Mouse (Mus musculus) heart, embryonic 16.5 days (tissue): ENCODE measurements around the gene Llph. TPM values are rescaled to one million over a fixed set of nuclear protein-coding genes. Genes with fewer than 3 reads are reported as not detected.

Source experiments
- ATAC-seq: fragments of 200-750 bp; cut with Nextera tagmentation; replicated peaks from 2 replicates; pipeline ENCODE4 v1.8.0; 2017; ENCODE audit warnings: moderate number of reproducible peaks; ENCODE audit not compliant: insufficient read depth, low FRiP score; ENCODE audit errors: extremely low read depth
- H3K27ac ChIP-seq: fragments of 300-500 bp; sonication (generic); 2 replicates; pipeline ENCODE4 v1.5.1; 2014; ENCODE audit warnings: mild to moderate bottlenecking, low read length, control low read depth, moderate library complexity
- H3K27me3 ChIP-seq: fragments of 300-500 bp; sonication (generic); 2 replicates; pipeline ENCODE4 v1.6.1; 2014; ENCODE audit warnings: low read length, mixed read lengths; ENCODE audit not compliant: control insufficient read depth, insufficient read depth
- H3K36me3 ChIP-seq: fragments of 300-500 bp; sonication (generic); 2 replicates; pipeline ENCODE4 v1.6.1; 2014; ENCODE audit not compliant: control insufficient read depth, insufficient read depth
- H3K4me1 ChIP-seq: fragments of 300-500 bp; sonication (generic); 2 replicates; pipeline ENCODE4 v1.6.1; 2014; ENCODE audit warnings: low read length, mixed read lengths; ENCODE audit not compliant: control insufficient read depth, insufficient read depth
- H3K4me2 ChIP-seq: fragments of 300-500 bp; sonication (generic); 2 replicates; pipeline ENCODE4 v1.6.1; 2014; ENCODE audit warnings: low read depth, mild to moderate bottlenecking, control low read depth, low read length
- H3K4me3 ChIP-seq: fragments of 300-500 bp; sonication (generic); 2 replicates; pipeline ENCODE4 v1.5.1; 2014; ENCODE audit warnings: mild to moderate bottlenecking, control low read depth, low read length
- H3K9ac ChIP-seq: fragments of 300-500 bp; sonication (generic); 2 replicates; pipeline ENCODE4 v1.6.1; 2014; ENCODE audit warnings: low read length, control low read depth
- H3K9me3 ChIP-seq: fragments of 300-500 bp; sonication (generic); replicated peaks from 2 replicates; pipeline ENCODE4 v1.6.1; 2016; ENCODE audit warnings: low read length; ENCODE audit not compliant: control insufficient read depth
- WGBS: fragments of 180-500 bp; shearing (Covaris S2); extraction: QIAGEN DNeasy Blood & Tissue Kit; methylation state at CpG from one replicate; pipeline ENCODE4 v1.1.7; 2014; 5-methylcytosine and 5-hydroxymethylcytosine counted together
- polyA plus RNA-seq: library from polyadenylated mRNA; unstranded; fragments of >200 nt; fragmentation: Nextera tagmentation; extraction: Ambion mirVana; gene quantifications from 2 replicates; pipeline ENCODE4 v1.2.1, GENCODE M21; 2015

Gene Llph
- polyA plus RNA-seq, 1 experiment from 2014 or later = 25.5 TPM

DNA sequence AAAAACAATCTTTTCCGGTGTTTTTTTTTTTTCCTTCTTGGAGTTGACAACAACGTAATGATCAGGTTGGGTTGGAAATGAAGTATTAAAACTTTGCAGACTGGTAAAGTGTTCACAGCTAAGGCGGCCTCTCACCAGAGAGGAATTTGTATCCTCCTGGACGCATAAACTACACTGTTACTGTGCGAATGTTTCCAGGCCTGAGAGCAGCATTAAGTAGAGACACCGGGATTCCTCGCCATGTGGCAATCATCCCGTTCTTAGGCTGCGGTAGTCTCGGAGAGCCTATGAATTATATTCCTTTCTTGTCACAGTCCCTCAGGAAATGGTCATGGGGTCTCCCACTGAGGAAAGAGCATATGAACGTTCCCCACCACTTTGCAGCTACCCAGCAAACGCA is 40.9 kb downstream of the Llph start:
- Histone ChIP-seq H3K9me3 (peaks cover 4% of the 10 kb centered on the region), H3K4me2 (no peak overlapping the region), H3K4me3 (no peak overlapping the region), H3K9ac (no peak overlapping the region), H3K36me3 (no peaks in the 10 kb centered on the region), H3K27ac (no peak overlapping the region), H3K4me1 (peaks cover 11% of the 10 kb centered on the region), H3K27me3 (peaks cover 2% of the 10 kb centered on the region; the same call in 1 of the 2 replicates)
- no peak for ATAC-seq
- 80% methylated on average over 12 of the region's 12 CpGs for WGBS

- no peak overlapping the region for H3K27ac ChIP-seq
- peaks cover 6% of the 10 kb centered on the region; the same call in 1 of the 2 replicates for H3K27me3 ChIP-seq
- no peaks in the 10 kb centered on the region; the same call in 1 of the 2 replicates for H3K9me3 ChIP-seq
- 91% methylated on average over 13 of the region's 13 CpGs for WGBS
- H3K9ac ChIP-seq = no peak overlapping the region
- no peaks in the 10 kb centered on the region for H3K36me3 ChIP-seq
- ATAC-seq = no peak
- H3K4me3 ChIP-seq = no peak overlapping the region
- H3K4me1 ChIP-seq = peaks cover 11% of the 10 kb centered on the region
- H3K4me2 ChIP-seq = no peak overlapping the region
Measured at GRCm38 (mm10) chr10:120269946-120270345, 43.1 kb downstream of the Llph start.

DNA sequence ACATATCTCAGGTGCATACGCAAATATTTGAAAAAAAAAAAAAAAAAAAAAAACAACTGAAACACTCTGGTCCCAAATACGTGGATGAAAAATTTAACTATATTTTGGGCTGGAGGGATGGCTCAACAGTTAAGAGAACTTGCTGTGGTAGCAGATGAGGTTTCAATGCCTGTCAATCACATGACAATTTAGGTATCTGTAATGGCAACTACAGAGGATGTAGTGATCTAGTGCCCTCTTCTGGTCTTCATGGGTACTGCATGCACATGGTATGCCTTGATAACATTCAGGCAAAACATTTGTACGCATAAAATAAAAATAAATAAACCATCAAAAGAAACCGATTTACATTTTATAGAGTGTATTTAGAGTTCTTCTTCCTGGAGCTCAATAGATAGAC is 43.9 kb downstream of the Llph start:
- peaks cover 6% of the 10 kb centered on the region; the same call in 1 of the 2 replicates for H3K27me3 ChIP-seq
- ATAC-seq = no peak
- H3K9me3 ChIP-seq = no peaks in the 10 kb centered on the region
- no peak overlapping the region for H3K4me3 ChIP-seq
- H3K27ac ChIP-seq = no peak overlapping the region
- H3K4me1 ChIP-seq = peaks cover 11% of the 10 kb centered on the region
- no peak overlapping the region for H3K9ac ChIP-seq
- 73% methylated on average over 4 of the region's 4 CpGs for WGBS
- H3K36me3 ChIP-seq = no peaks in the 10 kb centered on the region
- no peak overlapping the region for H3K4me2 ChIP-seq

- Histone ChIP-seq H3K36me3 (no peaks in the 10 kb centered on the region), H3K9ac (no peak overlapping the region), H3K4me1 (peaks cover 11% of the 10 kb centered on the region), H3K4me2 (no peak overlapping the region), H3K27ac (no peak overlapping the region), H3K4me3 (no peak overlapping the region), H3K9me3 (no peaks in the 10 kb centered on the region), H3K27me3 (peaks cover 6% of the 10 kb centered on the region; the same call in 1 of the 2 replicates)
- WGBS = 62% methylated on average over 6 of the region's 6 CpGs
- ATAC-seq = no peak
Measured at GRCm38 (mm10) chr10:120271318-120271717, 44.4 kb downstream of the Llph start.

GRCm38 (mm10) chr10:120271879-120272269 is 45.0 kb downstream of the Llph start:
- Histone ChIP-seq H3K4me1 (peaks cover 11% of the 10 kb centered on the region), H3K27me3 (peaks cover 6% of the 10 kb centered on the region; the same call in 1 of the 2 replicates), H3K4me3 (peak overlapping the region; percentile 41), H3K36me3 (no peaks in the 10 kb centered on the region), H3K4me2 (peak overlapping the region; percentile 74), H3K9ac (peak overlapping the region; percentile 41; the same call in 1 of the 2 replicates), H3K27ac (no peak overlapping the region), H3K9me3 (no peaks in the 10 kb centered on the region)
- 16% methylated on average over 10 of the region's 11 CpGs for WGBS
- ATAC-seq = no peak

GRCm38 (mm10) chr10:120272270-120272883 is 45.5 kb downstream of the Llph start:
- H3K4me1 ChIP-seq = peaks cover 11% of the 10 kb centered on the region
- H3K9ac ChIP-seq = peak overlapping the region; percentile 41
- no peak overlapping the region for H3K27ac ChIP-seq
- no peak for ATAC-seq
- H3K36me3 ChIP-seq = no peaks in the 10 kb centered on the region
- peak overlapping the region; percentile 74 for H3K4me2 ChIP-seq
- H3K4me3 ChIP-seq = peak overlapping the region; percentile 41
- H3K9me3 ChIP-seq = no peaks in the 10 kb centered on the region
- H3K27me3 ChIP-seq = peaks cover 6% of the 10 kb centered on the region; the same call in 1 of the 2 replicates
- WGBS = 6% methylated on average over 19 of the region's 19 CpGs

GRCm38 (mm10) chr10:120273335-120273734 is 46.5 kb downstream of the Llph start:
- H3K4me1 ChIP-seq = peaks cover 11% of the 10 kb centered on the region
- peaks cover 10% of the 10 kb centered on the region; the same call in 1 of the 2 replicates for H3K27me3 ChIP-seq
- H3K4me2 ChIP-seq = no peak overlapping the region
- H3K9me3 ChIP-seq = no peaks in the 10 kb centered on the region
- H3K9ac ChIP-seq = no peak overlapping the region
- whole genome bisulfite sequencing = 81% methylated on average over 7 of the region's 7 CpGs
- H3K4me3 ChIP-seq = no peak overlapping the region
- no peaks in the 10 kb centered on the region for H3K36me3 ChIP-seq
- ATAC-seq = no peak
- no peak overlapping the region for H3K27ac ChIP-seq

DNA sequence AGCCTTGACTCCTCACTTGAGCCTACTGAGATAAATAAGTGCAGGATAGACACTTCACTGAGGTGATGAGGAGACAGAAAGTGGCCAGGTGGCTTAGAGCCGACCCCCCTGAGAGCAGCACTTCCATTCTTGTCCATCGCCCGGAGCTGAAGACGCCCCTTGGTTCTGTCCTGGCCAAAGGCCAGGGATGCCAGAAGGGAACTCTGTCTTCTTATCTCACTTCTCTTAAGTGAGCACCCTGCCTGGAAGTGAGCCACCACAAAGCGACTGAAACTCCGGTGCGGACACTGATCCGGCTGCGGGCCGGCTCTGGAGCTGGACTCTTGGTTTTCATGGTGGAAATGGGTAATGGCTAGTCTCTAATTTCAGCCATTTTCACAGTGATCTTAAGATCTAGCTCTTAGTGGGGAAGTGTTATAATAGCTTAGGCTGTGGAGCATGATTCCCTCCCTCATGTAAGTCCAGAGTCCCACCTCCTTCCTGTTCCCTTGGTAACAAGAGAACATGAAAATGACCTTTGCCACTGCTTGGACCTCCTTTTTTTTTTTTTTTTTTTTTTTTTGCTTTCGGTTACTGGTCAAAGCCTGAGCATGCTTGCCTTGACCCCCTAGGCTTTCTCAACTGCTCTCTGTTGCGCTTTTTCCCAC is 52.7 kb downstream of the Llph start:
- Histone ChIP-seq H3K4me1 (peaks cover 10% of the 10 kb centered on the region; the same call in 1 of the 2 replicates), H3K4me3 (no peak overlapping the region), H3K9me3 (no peaks in the 10 kb centered on the region), H3K36me3 (no peaks in the 10 kb centered on the region), H3K4me2 (peak overlapping the region; percentile 20; the same call in 1 of the 2 replicates), H3K27me3 (peaks cover 9% of the 10 kb centered on the region), H3K9ac (no peak overlapping the region), H3K27ac (no peak overlapping the region)
- ATAC-seq = peak; percentile 63
- 28% methylated on average over 12 of the region's 12 CpGs for WGBS

GRCm38 (mm10) chr10:120280375-120280774 is 53.5 kb downstream of the Llph start:
- Histone ChIP-seq H3K27me3 (peaks cover 9% of the 10 kb centered on the region), H3K4me1 (peaks cover 10% of the 10 kb centered on the region; the same call in 1 of the 2 replicates), H3K4me2 (no peak overlapping the region), H3K27ac (no peak overlapping the region), H3K9me3 (no peaks in the 10 kb centered on the region), H3K9ac (no peak overlapping the region), H3K36me3 (no peaks in the 10 kb centered on the region), H3K4me3 (no peak overlapping the region)
- 40% methylated on average over 4 of the region's 4 CpGs for WGBS
- no peak for ATAC-seq
